ENCODE assay signal across 15 mouse cellular contexts in genomic region chr8:26845481-26846194, GRCm38 (mm10).
DNase-seq lines count a peak whose midpoint lies in the region; ATAC-seq and TF ChIP-seq lines count a peak whose summit lies in the region.
"Had no signal": no experiment of that assay in that cellular context is flagged by ENCODE, and none has a peak within 500 bp of the region (broad histone marks: within the 10 kb centered on the region; RNA-seq: fewer than 3 reads in every experiment).

No protein-coding gene starts in this region.

- TF ChIP-seq CTCF in Patski (IDR thresholded peaks at IDR 0.05) = no peak
- no peak for TF ChIP-seq CTCF in lung, postnatal 0 days (IDR thresholded peaks at IDR 0.05)

- no peak overlapping the region for H3K4me3 ChIP-seq in lung, postnatal 0 days (ENCODE audit: low read depth, low read length)
- H3K4me3 ChIP-seq: forebrain, embryonic 13.5 days; limb, embryonic 12.5 days; midbrain, embryonic 12.5 days; neural tube, embryonic 12.5 days had no signal

- no peak for TF ChIP-seq EP300 in lung, postnatal 0 days (IDR thresholded peaks at IDR 0.05)

- H3K27ac ChIP-seq in lung, postnatal 0 days (ENCODE audit: low read length) = no peak overlapping the region
- H3K27ac ChIP-seq: forebrain, embryonic 13.5 days; limb, embryonic 12.5 days; midbrain, embryonic 12.5 days; neural tube, embryonic 12.5 days had no signal

- POLR2A ChIA-PET in Patski (lab: Charles Lee) = interaction anchor here (0.6 kb wide), 1 partner anchor 16 kb away, joined by 3 read pairs; no protein-coding TSS in a partner anchor

- no peaks in the 10 kb centered on the region for H3K4me1 ChIP-seq in lung, postnatal 0 days (ENCODE audit: insufficient read depth, low read depth, low read length)

- 67% methylated on average over 11 of the region's 11 CpGs for WGBS in lung, postnatal 0 days

- H3K9ac ChIP-seq in lung, postnatal 0 days (replicated peaks; ENCODE audit: low read depth) = no peak overlapping the region
- H3K9ac ChIP-seq: forebrain, embryonic 13.5 days; limb, embryonic 12.5 days; lung, embryonic 14.5 days; midbrain, embryonic 12.5 days; neural tube, embryonic 12.5 days had no signal

- no peaks in the 10 kb centered on the region for H3K27me3 ChIP-seq in Patski
- no peaks in the 10 kb centered on the region for H3K27me3 ChIP-seq in lung, postnatal 0 days (replicated peaks; ENCODE audit: insufficient read depth, low read length)
- H3K27me3 ChIP-seq: forebrain, embryonic 13.5 days had no signal

- H3K4me2 ChIP-seq in lung, postnatal 0 days (replicated peaks; ENCODE audit: low read depth, low read length) = no peak overlapping the region
- H3K4me2 ChIP-seq: forebrain, embryonic 13.5 days; limb, embryonic 12.5 days; lung, embryonic 14.5 days; midbrain, embryonic 12.5 days; neural tube, embryonic 12.5 days had no signal

- in situ Hi-C loops in Patski (cut with MboI; ENCODE audit: low pct_unique_long_range_greater_than_20kb) = no loop called here

- H3K9me3 ChIP-seq in lung, postnatal 0 days (ENCODE audit: low read length) = no peaks in the 10 kb centered on the region
- H3K9me3 ChIP-seq: forebrain, embryonic 13.5 days; limb, embryonic 12.5 days; midbrain, embryonic 12.5 days; neural tube, embryonic 12.5 days had no signal

- peak; percentile 43 for DNase-seq in kidney, adult 11 months
- DNase-seq in kidney, postnatal 14 days = no peak
- no peak for DNase-seq in Patski (ENCODE audit: low read depth, low spot score)
- peak; percentile 82 for DNase-seq in adrenal gland, adult 8-10 months
- DNase-seq in heart, postnatal 36 days = peak; percentile 38 to 44
- no peak for DNase-seq in lung, postnatal 0 days (ENCODE audit: low spot score)
- DNase-seq in right cerebral cortex, postnatal 25 days = no peak
- DNase-seq: embryo, embryonic 11 days; lung, embryonic 14.5 days; thymus, postnatal 36 days had no signal

- CTCF ChIA-PET in Patski (lab: Charles Lee) = no interaction called here

- no peaks in the 10 kb centered on the region for H3K36me3 ChIP-seq in lung, postnatal 0 days (ENCODE audit: insufficient read depth, low read length)
- H3K36me3 ChIP-seq: limb, embryonic 12.5 days; midbrain, embryonic 12.5 days; neural tube, embryonic 12.5 days had no signal

- intact Hi-C loops in heart, postnatal 36 days (cut with DNase I) = no loop called here

- peak; percentile 28 for ATAC-seq in Patski
- no peak for ATAC-seq in lung, postnatal 0 days
- ATAC-seq: forebrain, embryonic 13.5 days; inflammation-experienced regulatory T-cells, adult 6 months had no signal

Comparison
In these comparisons a context has a peak if more than half of its experiments do, and no peak if none do; other contexts are left out.
1. DNase-seq: peak in kidney, adult 11 months (single experiment), adrenal gland, adult 8-10 months (single experiment) and heart, postnatal 36 days (2 of 2); none in kidney, postnatal 14 days (single experiment), Patski (single experiment), lung, postnatal 0 days (single experiment) and right cerebral cortex, postnatal 25 days (single experiment).